Mouse (Mus musculus) neural tube, embryonic 12.5 days (tissue): ENCODE measurements at regions not wholly inside any gene's neighbourhood (a gene's known extent, or its start where the extent isn't known, plus 50 kb on each side); places are given as distances from the start of the nearest gene placed in this dataset.

Source experiments
- ATAC-seq: fragments of 200-750 bp; cut with Nextera tagmentation; 2 replicates; pipeline ENCODE4 v1.8.0; 2017; ENCODE audit warnings: low read depth, mild to moderate bottlenecking, moderate TSS enrichment, moderate library complexity; ENCODE audit not compliant: low FRiP score
- H3K27ac ChIP-seq: fragments of 300-500 bp; sonication (generic); 2 replicates; pipeline ENCODE4 v1.5.1; 2016
- H3K27me3 ChIP-seq: fragments of 300-500 bp; sonication (generic); replicated peaks from 2 replicates; pipeline ENCODE4 v1.6.1; 2016; ENCODE audit warnings: mild to moderate bottlenecking
- H3K36me3 ChIP-seq: fragments of 300-500 bp; sonication (generic); 2 replicates; pipeline ENCODE4 v1.6.1; 2016; ENCODE audit warnings: mild to moderate bottlenecking
- H3K4me1 ChIP-seq: fragments of 300-500 bp; sonication (generic); 2 replicates; pipeline ENCODE4 v1.6.1; 2016
- H3K4me2 ChIP-seq: fragments of 300-500 bp; sonication (generic); replicated peaks from 2 replicates; pipeline ENCODE4 v1.6.1; 2016; ENCODE audit warnings: mild to moderate bottlenecking
- H3K4me3 ChIP-seq: fragments of 300-500 bp; sonication (generic); 2 replicates; pipeline ENCODE4 v1.5.1; 2016
- H3K9ac ChIP-seq: fragments of 300-500 bp; sonication (generic); 2 replicates; pipeline ENCODE4 v1.6.1; 2016; ENCODE audit warnings: mild to moderate bottlenecking
- H3K9me3 ChIP-seq: fragments of 300-500 bp; sonication (generic); 2 replicates; pipeline ENCODE4 v1.6.1; 2016; ENCODE audit warnings: mild to moderate bottlenecking
- WGBS: fragments of 180-500 bp; shearing (Covaris S2); methylation state at CpG from one replicate; pipeline ENCODE4 v1.1.7; 2016; 5-methylcytosine and 5-hydroxymethylcytosine counted together

GRCm38 (mm10) chr1:124630084-124630483 lies 584.7 kb upstream of the Dpp10 start:
- Histone ChIP-seq H3K4me2 (no peak overlapping the region), H3K9ac (no peak overlapping the region), H3K27me3 (no peaks in the 10 kb centered on the region), H3K4me1 (no peaks in the 10 kb centered on the region), H3K27ac (no peak overlapping the region), H3K4me3 (no peak overlapping the region), H3K9me3 (no peaks in the 10 kb centered on the region), H3K36me3 (no peaks in the 10 kb centered on the region)
- no peak for ATAC-seq

DNA sequence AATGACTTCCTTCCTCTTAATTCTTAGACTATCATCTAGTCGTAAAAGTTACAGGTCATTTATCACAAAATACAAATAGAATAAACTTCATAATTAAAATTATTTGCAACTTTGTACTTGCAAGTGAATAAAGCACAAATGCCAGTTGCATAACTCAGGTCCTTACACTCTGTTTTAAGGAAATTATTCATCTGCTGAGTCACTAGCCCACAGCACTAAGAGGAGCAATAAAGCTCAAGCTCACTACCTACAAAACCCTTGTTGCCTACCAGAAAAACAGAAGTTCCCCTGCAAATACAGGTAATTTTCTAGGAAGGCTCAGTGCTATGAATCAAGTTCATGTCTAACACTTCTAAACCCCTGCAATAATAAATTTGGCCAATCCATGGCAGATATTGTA lies 539.3 kb upstream of the Dpp10 start:
- Histone ChIP-seq H3K27ac (no peak overlapping the region), H3K4me3 (no peak overlapping the region), H3K27me3 (no peaks in the 10 kb centered on the region), H3K9ac (no peak overlapping the region), H3K4me2 (no peak overlapping the region), H3K36me3 (no peaks in the 10 kb centered on the region), H3K4me1 (no peaks in the 10 kb centered on the region), H3K9me3 (no peaks in the 10 kb centered on the region)
- WGBS: 90% methylated on average over 1 of the region's 1 CpGs
- no peak for ATAC-seq
